Comparison of ENCODE assay signal across 8 mouse cellular contexts in the genomic region with DNA sequence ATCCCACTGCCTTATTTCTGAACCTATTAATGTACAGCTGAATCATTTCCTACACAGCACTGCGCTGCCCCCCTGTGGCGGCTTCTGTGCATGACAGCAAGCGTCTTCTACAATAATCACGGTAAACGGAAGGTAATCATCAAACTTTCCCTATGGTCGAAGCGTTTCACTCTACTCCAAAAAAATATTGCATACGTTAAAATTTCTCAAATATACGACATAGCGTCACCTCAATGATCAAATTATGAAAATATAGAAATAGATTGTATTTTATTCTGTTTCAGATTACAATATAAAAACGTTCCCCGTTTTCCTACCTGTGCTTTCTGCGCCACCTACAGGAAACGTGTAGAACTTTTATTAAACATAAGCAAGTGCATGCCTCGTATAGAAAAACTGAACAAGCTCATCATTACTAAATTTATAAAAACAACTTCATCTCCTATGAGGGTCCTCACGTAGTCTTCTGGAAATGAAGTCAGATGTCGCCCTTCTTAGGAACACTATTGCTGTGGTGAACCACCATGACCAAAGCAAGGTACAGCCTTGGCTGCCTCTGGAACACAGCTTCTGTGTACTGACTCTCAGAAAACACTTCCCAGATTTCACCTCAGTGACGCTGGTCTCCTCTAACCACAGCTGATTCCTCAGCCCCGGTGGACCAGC. TPM values are rescaled to one million over a fixed set of nuclear protein-coding genes. Genes with fewer than 3 reads are reported as not detected.
DNase-seq lines count a peak whose midpoint lies in the region; ATAC-seq lines count a peak whose summit lies in the region.

No protein-coding gene starts in this region.

- whole genome bisulfite sequencing in embryonic facial prominence, embryonic 12.5 days = 4% methylated on average over 19 of the region's 19 CpGs
- WGBS in kidney, embryonic 14.5 days = 5% methylated on average over 19 of the region's 19 CpGs
- WGBS in limb, embryonic 13.5 days = 5% methylated on average over 19 of the region's 19 CpGs
- WGBS in midbrain, embryonic 16.5 days = 4% methylated on average over 19 of the region's 19 CpGs

- H3K9me3 ChIP-seq in embryonic facial prominence, embryonic 12.5 days = no peaks in the 10 kb centered on the region
- H3K9me3 ChIP-seq in kidney, embryonic 14.5 days (ENCODE audit: control insufficient read depth, low read length) = no peaks in the 10 kb centered on the region
- H3K9me3 ChIP-seq in limb, embryonic 13.5 days = no peaks in the 10 kb centered on the region
- H3K9me3 ChIP-seq in midbrain, embryonic 16.5 days (replicated peaks; ENCODE audit: control insufficient read depth, low read length, poor library complexity, severe bottlenecking) = no peaks in the 10 kb centered on the region

- ATAC-seq in embryonic facial prominence, embryonic 12.5 days (ENCODE audit: insufficient number of reproducible peaks, insufficient read depth, low FRiP score, low TSS enrichment) = no peak
- peak; percentile 68; the same call in 1 of the 2 replicates for ATAC-seq in kidney, embryonic 14.5 days (ENCODE audit: low FRiP score, low TSS enrichment)
- ATAC-seq in limb, embryonic 13.5 days (ENCODE audit: low FRiP score, low read depth) = no peak
- ATAC-seq in midbrain, embryonic 16.5 days = peak; percentile 86

- H3K4me1 ChIP-seq in embryonic facial prominence, embryonic 12.5 days = no peaks in the 10 kb centered on the region
- H3K4me1 ChIP-seq in kidney, embryonic 14.5 days (ENCODE audit: control insufficient read depth, insufficient read depth, low read length) = no peaks in the 10 kb centered on the region
- H3K4me1 ChIP-seq in limb, embryonic 13.5 days = no peaks in the 10 kb centered on the region
- H3K4me1 ChIP-seq in midbrain, embryonic 16.5 days (ENCODE audit: control insufficient read depth, insufficient read depth, low read length) = no peaks in the 10 kb centered on the region

- peak; percentile 88 for DNase-seq in A20 (ENCODE audit: low read depth, low spot score)
- DNase-seq in adrenal gland, postnatal 14 days = peak; percentile 80
- DNase-seq in heart, adult 8-10 months (ENCODE audit: low spot score) = peak; percentile 54
- peak; percentile 66 to 87 for DNase-seq in spleen, postnatal 4 days (ENCODE audit: low spot score in 2 of 2)

- no peak overlapping the region for H3K27ac ChIP-seq in embryonic facial prominence, embryonic 12.5 days
- no peak overlapping the region for H3K27ac ChIP-seq in kidney, embryonic 14.5 days (ENCODE audit: low read depth, low read length)
- H3K27ac ChIP-seq in limb, embryonic 13.5 days = no peak overlapping the region
- no peak overlapping the region for H3K27ac ChIP-seq in midbrain, embryonic 16.5 days (ENCODE audit: low read length)

- H3K4me3 ChIP-seq in embryonic facial prominence, embryonic 12.5 days = peak overlapping the region; percentile 12; the same call in 1 of the 2 replicates
- peak overlapping the region; percentile 10; the same call in 1 of the 2 replicates for H3K4me3 ChIP-seq in kidney, embryonic 14.5 days (ENCODE audit: low read length)
- peak overlapping the region; percentile 26 for H3K4me3 ChIP-seq in limb, embryonic 13.5 days
- H3K4me3 ChIP-seq in midbrain, embryonic 16.5 days (ENCODE audit: low read depth, low read length) = peak overlapping the region; percentile 31

- H3K4me2 ChIP-seq in embryonic facial prominence, embryonic 12.5 days (replicated peaks) = peak overlapping the region; percentile 23; the same call in 1 of the 2 replicates
- H3K4me2 ChIP-seq in kidney, embryonic 14.5 days (replicated peaks; ENCODE audit: low read depth, low read length) = 0 out of 2 replicates have a peak overlapping the region, but pooled peaks have one; percentile 19
- peak overlapping the region; percentile 37 for H3K4me2 ChIP-seq in limb, embryonic 13.5 days (replicated peaks)
- H3K4me2 ChIP-seq in midbrain, embryonic 16.5 days (ENCODE audit: low read length) = peak overlapping the region; percentile 23; the same call in 1 of the 2 replicates

- no peak overlapping the region for H3K9ac ChIP-seq in embryonic facial prominence, embryonic 12.5 days
- H3K9ac ChIP-seq in kidney, embryonic 14.5 days (ENCODE audit: low read depth, low read length) = no peak overlapping the region
- no peak overlapping the region for H3K9ac ChIP-seq in limb, embryonic 13.5 days
- no peak overlapping the region for H3K9ac ChIP-seq in midbrain, embryonic 16.5 days (ENCODE audit: low read depth, low read length)

- H3K36me3 ChIP-seq in embryonic facial prominence, embryonic 12.5 days = no peaks in the 10 kb centered on the region
- H3K36me3 ChIP-seq in kidney, embryonic 14.5 days (ENCODE audit: control insufficient read depth, insufficient read depth, low read length) = no peaks in the 10 kb centered on the region
- H3K36me3 ChIP-seq in limb, embryonic 13.5 days = no peaks in the 10 kb centered on the region
- H3K36me3 ChIP-seq in midbrain, embryonic 16.5 days (ENCODE audit: control insufficient read depth, insufficient read depth, low read length) = no peaks in the 10 kb centered on the region

- no peaks in the 10 kb centered on the region for H3K27me3 ChIP-seq in embryonic facial prominence, embryonic 12.5 days
- H3K27me3 ChIP-seq in kidney, embryonic 14.5 days (ENCODE audit: control insufficient read depth, insufficient read depth, low read length) = no peaks in the 10 kb centered on the region
- H3K27me3 ChIP-seq in limb, embryonic 13.5 days = no peaks in the 10 kb centered on the region
- no peaks in the 10 kb centered on the region for H3K27me3 ChIP-seq in midbrain, embryonic 16.5 days (ENCODE audit: control insufficient read depth, insufficient read depth, low read depth, low read length)

RNA-seq across cellular contexts. Expression of gene Hsf2, which starts 38.0 kb away (rescaled TPM):
- 15.4 and 16.1 TPM in 2 replicates for total RNA-seq in adrenal gland, postnatal 14 days (2021)
- 45.1 and 48.8 TPM in 2 replicates for polyA plus RNA-seq in embryonic facial prominence, embryonic 12.5 days (2016; fragmentation: Nextera tagmentation; extraction: Ambion mirVana)
- total RNA-seq in heart, adult 8-10 months (2022) = 10 to 100 TPM; 13.7 to 16.6 (median 15.1) TPM
- 35.0 and 42.8 TPM in 2 replicates for polyA plus RNA-seq in kidney, embryonic 14.5 days (2014; fragmentation: Nextera tagmentation; extraction: Ambion mirVana)
- 45.8 and 50.1 TPM in 2 replicates for polyA plus RNA-seq in limb, embryonic 13.5 days (2015; fragmentation: Nextera tagmentation; extraction: Ambion mirVana)
- 54.2 and 60.7 TPM in 2 replicates for polyA plus RNA-seq in midbrain, embryonic 16.5 days (2015; fragmentation: Nextera tagmentation; extraction: Ambion mirVana)

Comparison
In these comparisons a context has a peak if more than half of its experiments do, and no peak if none do; other contexts are left out.
1. ATAC-seq: peak in kidney, embryonic 14.5 days (single experiment) and midbrain, embryonic 16.5 days (single experiment); none in embryonic facial prominence, embryonic 12.5 days (single experiment) and limb, embryonic 13.5 days (single experiment).
2. Peak in every context shown above with its lines, with median percentiles within 50 percentile points of each other: DNase-seq, H3K4me2 ChIP-seq and H3K4me3 ChIP-seq.